Mouse (Mus musculus): ENCODE data around the gene Cltb.

- TF ChIP-seq MYOD1 (IDR thresholded peaks at IDR 0.05; ENCODE audit: control insufficient read depth, insufficient read length, low read depth), result no peak
- TF ChIP-seq CTCF (IDR thresholded peaks at IDR 0.05; ENCODE audit: control insufficient read depth, insufficient read depth, insufficient read length), result no peak
- no peak for TF ChIP-seq USF1 (IDR thresholded peaks at IDR 0.05; ENCODE audit: low read depth)
- no peak for TF ChIP-seq MYOG (IDR thresholded peaks at IDR 0.05; ENCODE audit: control insufficient read depth, extremely low read depth, insufficient read length)
- TF ChIP-seq MAX (IDR thresholded peaks at IDR 0.05), result no peak
- TF ChIP-seq FOSL1 (IDR thresholded peaks at IDR 0.05; ENCODE audit: insufficient read depth, low read length, poor library complexity, severe bottlenecking), result no peak
Measured at GRCm38 (mm10) chr13:54616307-54616706, 5.2 kb upstream of the Cltb start.
